Mouse (Mus musculus) hindbrain, embryonic 16.5 days (tissue): ENCODE data around the gene Sbk3. TPM values are rescaled to one million over a fixed set of nuclear protein-coding genes. Genes with fewer than 3 reads are reported as not detected.
A peak's percentile ranks its signal among the peaks of the same experiment; 100 is the strongest.

Experiments used
- ATAC-seq: fragments of 200-750 bp; cut with Nextera tagmentation; 2 replicates; pipeline ENCODE4 v1.8.0; 2017; ENCODE audit warnings: moderate TSS enrichment, moderate library complexity
- H3K27ac ChIP-seq: fragments of 300-500 bp; sonication (generic); 2 replicates; pipeline ENCODE4 v1.5.1; 2014; ENCODE audit warnings: low read depth, mild to moderate bottlenecking, control low read depth, low read length, moderate library complexity
- H3K27me3 ChIP-seq: fragments of 300-500 bp; sonication (generic); replicated peaks from 2 replicates; pipeline ENCODE4 v1.6.1; 2014; ENCODE audit warnings: low read length; ENCODE audit not compliant: control insufficient read depth, insufficient read depth
- H3K36me3 ChIP-seq: fragments of 300-500 bp; sonication (generic); 2 replicates; pipeline ENCODE4 v1.6.1; 2014; ENCODE audit warnings: mild to moderate bottlenecking, low read length, moderate library complexity, mixed read lengths; ENCODE audit not compliant: control insufficient read depth, insufficient read depth
- H3K4me1 ChIP-seq: fragments of 300-500 bp; sonication (generic); 2 replicates; pipeline ENCODE4 v1.6.1; 2014; ENCODE audit warnings: low read depth, low read length; ENCODE audit not compliant: control insufficient read depth, insufficient read depth
- H3K4me2 ChIP-seq: fragments of 300-500 bp; sonication (generic); 2 replicates; pipeline ENCODE4 v1.6.1; 2014; ENCODE audit warnings: mild to moderate bottlenecking, low read length, control low read depth, moderate library complexity
- H3K4me3 ChIP-seq: fragments of 300-500 bp; sonication (generic); 2 replicates; pipeline ENCODE4 v1.5.1; 2014; ENCODE audit warnings: mild to moderate bottlenecking, low read length, control low read depth, moderate library complexity
- H3K9ac ChIP-seq: fragments of 300-500 bp; sonication (generic); 2 replicates; pipeline ENCODE4 v1.6.1; 2014; ENCODE audit warnings: low read depth, mild to moderate bottlenecking, control low read depth, low read length, moderate library complexity
- H3K9me3 ChIP-seq: fragments of 300-500 bp; sonication (generic); 2 replicates; pipeline ENCODE4 v1.6.1; 2014; ENCODE audit warnings: mild to moderate bottlenecking, low read length, moderate library complexity; ENCODE audit not compliant: control insufficient read depth
- WGBS: fragments of 180-500 bp; shearing (Covaris S2); extraction: QIAGEN DNeasy Blood & Tissue Kit; methylation state at CpG from one replicate; pipeline ENCODE4 v1.1.7; 2014; 5-methylcytosine and 5-hydroxymethylcytosine counted together
- polyA plus RNA-seq: library from polyadenylated mRNA; unstranded; fragments of >200 nt; fragmentation: Nextera tagmentation; extraction: Ambion mirVana; gene quantifications from 2 replicates; pipeline ENCODE4 v1.2.1, GENCODE M21; 2015

The Sbk3 gene
- polyA plus RNA-seq, 1 experiment from 2014 or later = 0.70 TPM

- 51% methylated on average over 59 of the region's 59 CpGs for WGBS
- no peak for ATAC-seq
- Histone ChIP-seq H3K36me3 (peaks cover 18% of the 10 kb centered on the region), H3K27me3 (no peaks in the 10 kb centered on the region), H3K4me2 (peak overlapping the region; percentile 93), H3K4me1 (peaks cover 29% of the 10 kb centered on the region), H3K9ac (peak overlapping the region; percentile 94; the same call in 1 of the 2 replicates), H3K9me3 (peaks cover 5% of the 10 kb centered on the region; the same call in 1 of the 2 replicates), H3K27ac (no peak overlapping the region), H3K4me3 (peak overlapping the region; percentile 56)
Observed at GRCm38 (mm10) chr7:4993999-4994788, 23.2 kb upstream of the Sbk3 start.

- Histone ChIP-seq H3K4me1 (peaks cover 29% of the 10 kb centered on the region), H3K9ac (peak overlapping the region; percentile 43), H3K36me3 (peaks cover 18% of the 10 kb centered on the region), H3K4me3 (peak overlapping the region; percentile 56), H3K9me3 (peaks cover 5% of the 10 kb centered on the region; the same call in 1 of the 2 replicates), H3K4me2 (peak overlapping the region; percentile 93), H3K27ac (no peak overlapping the region), H3K27me3 (no peaks in the 10 kb centered on the region)
- WGBS = 41% methylated on average over 55 of the region's 55 CpGs
- no peak for ATAC-seq
Observed at GRCm38 (mm10) chr7:4993347-4993998, 22.5 kb upstream of the Sbk3 start.

GRCm38 (mm10) chr7:4988250-4988649, 17.3 kb upstream of the Sbk3 start:
- ATAC-seq = no peak
- peaks cover 3% of the 10 kb centered on the region; the same call in 1 of the 2 replicates for H3K9me3 ChIP-seq
- no peaks in the 10 kb centered on the region for H3K27me3 ChIP-seq
- H3K9ac ChIP-seq = no peak overlapping the region
- peaks cover 3% of the 10 kb centered on the region for H3K4me1 ChIP-seq
- no peak overlapping the region for H3K4me3 ChIP-seq
- WGBS = 52% methylated on average over 2 of the region's 2 CpGs
- peaks cover 12% of the 10 kb centered on the region for H3K36me3 ChIP-seq
- no peak overlapping the region for H3K4me2 ChIP-seq
- H3K27ac ChIP-seq = no peak overlapping the region

GRCm38 (mm10) chr7:4976832-4977231, 5.9 kb upstream of the Sbk3 start:
- no peaks in the 10 kb centered on the region for H3K36me3 ChIP-seq
- no peaks in the 10 kb centered on the region for H3K27me3 ChIP-seq
- H3K4me2 ChIP-seq = no peak overlapping the region
- 93% methylated on average over 7 of the region's 7 CpGs for WGBS
- no peaks in the 10 kb centered on the region for H3K9me3 ChIP-seq
- H3K4me3 ChIP-seq = no peak overlapping the region
- H3K4me1 ChIP-seq = no peaks in the 10 kb centered on the region
- no peak overlapping the region for H3K27ac ChIP-seq
- ATAC-seq = no peak
- H3K9ac ChIP-seq = no peak overlapping the region

- no peaks in the 10 kb centered on the region for H3K9me3 ChIP-seq
- H3K36me3 ChIP-seq = no peaks in the 10 kb centered on the region
- H3K27ac ChIP-seq = no peak overlapping the region
- H3K9ac ChIP-seq = no peak overlapping the region
- 92% methylated on average over 4 of the region's 4 CpGs for WGBS
- no peak overlapping the region for H3K4me3 ChIP-seq
- H3K27me3 ChIP-seq = no peaks in the 10 kb centered on the region
- H3K4me2 ChIP-seq = no peak overlapping the region
- H3K4me1 ChIP-seq = no peaks in the 10 kb centered on the region
- ATAC-seq = no peak
Observed at GRCm38 (mm10) chr7:4975455-4975854, 4.5 kb upstream of the Sbk3 start.

GRCm38 (mm10) chr7:4972321-4973047, 1.5 kb upstream of the Sbk3 start:
- Histone ChIP-seq H3K27me3 (no peaks in the 10 kb centered on the region), H3K9me3 (no peaks in the 10 kb centered on the region), H3K27ac (no peak overlapping the region), H3K36me3 (no peaks in the 10 kb centered on the region), H3K4me1 (no peaks in the 10 kb centered on the region), H3K9ac (no peak overlapping the region), H3K4me3 (no peak overlapping the region), H3K4me2 (no peak overlapping the region)
- ATAC-seq = no peak
- 78% methylated on average over 18 of the region's 18 CpGs for WGBS

GRCm38 (mm10) chr7:4971710-4972109, 742 bp upstream of the Sbk3 start:
- Histone ChIP-seq H3K9me3 (no peaks in the 10 kb centered on the region), H3K36me3 (no peaks in the 10 kb centered on the region), H3K4me3 (no peak overlapping the region), H3K9ac (no peak overlapping the region), H3K4me2 (no peak overlapping the region), H3K4me1 (no peaks in the 10 kb centered on the region), H3K27me3 (no peaks in the 10 kb centered on the region), H3K27ac (no peak overlapping the region)
- 26% methylated on average over 7 of the region's 7 CpGs for WGBS
- no peak for ATAC-seq

- H3K27me3 ChIP-seq = 0 out of 2 replicates have a peak, but pooled peaks cover 2% of the 10 kb centered on the region
- H3K4me1 ChIP-seq = no peaks in the 10 kb centered on the region; the same call in 1 of the 2 replicates
- H3K9ac ChIP-seq = no peak overlapping the region
- H3K4me2 ChIP-seq = no peak overlapping the region
- H3K4me3 ChIP-seq = no peak overlapping the region
- no peak overlapping the region for H3K27ac ChIP-seq
- ATAC-seq = no peak
- no peaks in the 10 kb centered on the region for H3K36me3 ChIP-seq
- 81% methylated on average over 5 of the region's 5 CpGs for WGBS
- H3K9me3 ChIP-seq = no peaks in the 10 kb centered on the region
Observed at GRCm38 (mm10) chr7:4964988-4965387, 6.0 kb downstream of the Sbk3 start.

- Histone ChIP-seq H3K27me3 (0 out of 2 replicates have a peak, but pooled peaks cover 2% of the 10 kb centered on the region), H3K4me3 (no peak within 1 kb of the TSS), H3K36me3 (no peaks in the 10 kb centered on the region), H3K4me2 (peak within 1 kb of the TSS; percentile 27; the same call in 1 of the 2 replicates), H3K9me3 (no peaks in the 10 kb centered on the region), H3K27ac (no peak within 1 kb of the TSS), H3K9ac (no peak within 1 kb of the TSS), H3K4me1 (no peaks in the 10 kb centered on the region; the same call in 1 of the 2 replicates)
- WGBS = 8% methylated on average over 10 of the region's 10 CpGs
- ATAC-seq = peak; percentile 77
Observed at GRCm38 (mm10) chr7:4964272-4964671, 6.7 kb downstream of the Sbk3 start, which contains the start of gene Sbk2. TSS of gene Sbk2 (minus strand) at chr7:4964406.
